Mouse (Mus musculus): ENCODE measurements around the gene Cnot6l.

Gene Cnot6l

DNA sequence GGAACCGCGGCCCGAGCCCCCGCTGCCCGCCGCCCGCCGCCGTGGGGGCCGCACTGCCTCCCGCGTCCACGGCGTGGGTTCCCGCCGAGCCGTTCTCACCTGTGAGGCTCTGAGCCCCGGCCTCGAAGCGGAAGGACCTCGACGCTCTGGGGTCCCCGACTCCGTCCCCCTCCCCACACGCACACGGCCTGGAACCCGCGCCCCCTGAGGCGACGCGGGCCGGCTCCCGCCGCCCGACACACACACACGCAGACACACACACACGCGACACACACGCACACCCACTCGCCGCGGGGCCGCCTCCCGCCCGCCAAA is 2.8 kb downstream of the Cnot6l start:
- DNase-seq: no peak

- peak; percentile 50 for DNase-seq
Measured at GRCm38 (mm10) chr5:96160467-96161262, 3.3 kb downstream of the Cnot6l start.

DNA sequence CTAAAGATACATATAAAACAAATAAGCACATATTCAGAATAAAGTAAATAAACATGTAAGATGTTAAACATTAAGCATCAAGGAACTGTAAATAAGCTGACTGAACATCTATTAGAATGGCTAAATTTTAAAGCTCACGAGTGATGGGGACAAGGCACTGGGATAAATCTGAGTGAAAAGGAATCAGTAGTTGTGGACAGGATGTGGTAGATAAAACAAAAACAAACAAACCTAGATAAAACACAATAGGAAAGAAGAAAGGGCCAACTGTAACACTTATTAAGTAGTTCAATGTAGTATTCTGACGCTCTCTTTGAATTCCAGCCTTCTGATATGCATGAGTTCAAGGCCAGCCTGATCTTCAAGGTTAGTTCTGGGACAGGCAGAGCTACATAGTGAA is 21.6 kb downstream of the Cnot6l start:
- DNase-seq: no peak

DNA sequence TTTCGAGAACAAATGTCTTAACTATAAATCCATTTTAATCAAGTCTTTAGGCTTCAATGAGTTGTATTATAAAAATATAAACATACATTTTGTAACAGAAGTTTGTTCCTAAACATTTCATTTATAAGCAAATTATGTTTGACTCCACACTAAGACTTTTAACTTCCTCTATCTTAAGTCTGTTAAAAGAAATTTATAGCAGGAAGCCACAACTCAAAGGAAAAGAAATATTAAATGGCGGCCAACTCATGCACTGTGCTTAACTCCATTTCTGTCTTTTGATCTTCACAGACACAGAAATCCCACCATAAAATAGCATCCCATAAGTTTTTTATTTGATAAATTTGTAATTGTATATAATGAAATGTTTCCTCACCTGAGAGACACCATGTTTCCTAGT is 33.3 kb downstream of the Cnot6l start:
- no peak for DNase-seq

- no peak for DNase-seq
Measured at GRCm38 (mm10) chr5:96126856-96127255, 37.1 kb downstream of the Cnot6l start.

DNA sequence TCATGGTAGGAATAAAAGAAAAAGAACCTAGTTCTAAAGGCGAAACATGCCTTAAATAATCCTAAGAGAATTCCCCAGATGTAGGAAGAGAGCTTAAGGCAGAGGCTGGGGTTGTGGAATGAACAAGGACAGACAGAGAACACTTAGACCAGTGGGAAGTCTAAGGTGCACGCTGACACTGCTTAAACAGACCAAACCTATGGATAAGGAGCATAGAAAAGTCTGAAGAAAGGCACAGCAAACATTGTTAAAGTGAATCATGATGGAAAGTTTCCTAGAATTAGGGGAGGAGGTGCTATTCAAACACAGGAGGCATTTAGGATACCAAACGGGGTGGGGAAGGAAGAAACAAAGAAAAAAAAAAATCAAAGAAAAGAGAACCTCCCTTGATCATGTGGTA is 49.0 kb downstream of the Cnot6l start:
- DNase-seq: no peak

- no peak for DNase-seq
Measured at GRCm38 (mm10) chr5:96104644-96105043, 59.3 kb downstream of the Cnot6l start.

DNA sequence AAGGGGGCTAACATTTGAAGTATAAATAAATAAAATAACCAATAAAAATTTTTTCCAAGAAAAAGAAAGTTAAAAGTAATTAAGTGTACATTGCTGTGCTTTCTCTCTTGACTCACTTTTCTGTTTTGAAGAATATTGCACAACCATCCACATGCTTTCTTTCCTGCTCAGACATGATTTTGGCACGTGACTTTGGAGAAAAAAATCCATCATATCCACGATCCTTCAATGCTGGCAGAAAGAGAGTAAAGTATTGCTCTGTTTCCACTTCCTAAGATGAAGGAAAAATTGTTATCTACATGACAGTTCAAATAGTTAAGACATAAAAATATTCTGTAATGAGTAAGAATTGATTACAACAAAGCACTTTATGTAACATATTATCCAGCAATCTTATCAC is 72.5 kb downstream of the Cnot6l start:
- DNase-seq: no peak

GRCm38 (mm10) chr5:96085324-96085723 is 78.6 kb downstream of the Cnot6l start:
- DNase-seq: no peak

- DNase-seq: no peak
Measured at GRCm38 (mm10) chr5:96079026-96079425, 84.9 kb downstream of the Cnot6l start.

- DNase-seq: no peak
Measured at GRCm38 (mm10) chr5:96065591-96065990, 98.4 kb downstream of the Cnot6l start.

DNA sequence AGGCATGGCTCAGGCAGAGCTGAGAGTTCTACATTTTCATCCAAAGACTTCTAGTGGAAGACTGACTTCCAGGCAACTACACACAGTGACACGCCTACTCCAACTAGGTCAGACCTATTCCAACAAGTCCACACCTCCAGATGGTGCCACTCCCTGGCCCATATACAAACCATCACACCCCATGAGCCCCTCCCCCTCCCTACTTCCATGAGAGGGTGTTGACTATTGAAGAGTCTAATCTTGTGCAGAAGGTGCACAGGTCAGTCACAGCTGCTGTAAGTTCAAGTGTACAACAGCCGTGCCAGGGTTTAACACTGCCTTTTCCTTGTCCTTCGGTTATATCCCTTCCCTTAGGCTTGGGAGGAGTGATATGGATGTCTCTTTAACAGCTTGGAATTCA is 121.5 kb downstream of the Cnot6l start:
- no peak for DNase-seq

DNA sequence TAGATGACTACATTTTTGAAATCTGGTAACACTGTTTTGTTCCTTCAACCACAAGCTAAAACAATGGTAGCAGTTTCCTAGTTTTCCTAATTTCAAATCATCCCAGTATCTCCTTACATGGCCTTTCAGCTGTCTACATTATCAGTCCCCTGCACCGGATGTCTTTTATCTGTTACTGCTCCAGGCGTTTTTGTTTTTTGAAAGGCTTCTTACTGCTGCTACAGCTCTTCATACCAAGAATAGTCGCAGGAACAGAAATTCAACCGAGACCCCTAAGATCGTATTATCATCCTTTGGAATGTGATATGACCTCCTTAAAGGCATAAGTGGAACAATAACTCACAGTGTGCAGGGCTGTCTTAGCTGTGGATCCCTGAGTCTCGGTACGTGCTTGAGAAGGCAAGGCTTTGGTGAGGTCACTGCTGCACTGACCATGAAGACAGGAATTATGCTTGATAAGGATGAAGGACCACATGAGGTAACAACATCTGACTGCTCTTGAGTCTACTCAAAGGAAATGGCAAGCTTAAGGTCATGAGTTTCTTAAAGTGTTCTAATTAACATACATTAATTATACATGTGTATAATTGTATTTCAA is 122.4 kb downstream of the Cnot6l start:
- DNase-seq: no peak

GRCm38 (mm10) chr5:96039188-96039840 is 124.7 kb downstream of the Cnot6l start:
- peak; percentile 6 for DNase-seq

- DNase-seq: peak; percentile 29
Measured at GRCm38 (mm10) chr5:96037684-96038121, 126.3 kb downstream of the Cnot6l start.

- DNase-seq: no peak
Measured at GRCm38 (mm10) chr5:96036125-96036672, 127.8 kb downstream of the Cnot6l start.

GRCm38 (mm10) chr5:96034101-96034500 is 129.9 kb downstream of the Cnot6l start:
- DNase-seq: no peak

DNA sequence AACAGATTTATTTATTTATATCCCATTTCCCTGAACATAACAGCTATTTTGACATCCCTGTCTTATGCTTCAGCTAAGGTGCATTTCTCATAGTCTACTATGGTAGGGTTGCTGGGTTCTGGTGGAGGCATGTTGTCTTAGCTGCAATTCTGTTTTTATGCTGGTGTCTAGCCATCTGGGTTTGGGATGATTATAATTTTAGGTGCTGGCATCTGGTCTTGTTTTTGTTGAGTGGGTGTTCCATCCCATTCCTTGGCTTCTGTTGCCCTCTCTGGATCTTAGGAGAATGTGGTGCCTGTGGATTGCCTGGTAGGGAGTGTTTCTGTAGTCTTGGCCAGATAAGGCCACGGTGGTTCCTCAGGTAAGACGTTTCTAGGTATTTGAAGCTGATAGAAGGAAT is 134.2 kb downstream of the Cnot6l start:
- DNase-seq: no peak
